Comparison of ENCODE assay signal across 8 mouse cellular contexts in genomic region chr7:80143331-80144273, GRCm38 (mm10). TPM values are rescaled to one million over a fixed set of nuclear protein-coding genes. Genes with fewer than 3 reads are reported as not detected.
DNase-seq lines count a peak whose midpoint lies in the region; ATAC-seq and TF ChIP-seq lines count a peak whose summit lies in the region.

No protein-coding gene starts in this region.

- TF ChIP-seq POLR2A in bone marrow, adult 2 months (IDR thresholded peaks at IDR 0.05; ENCODE audit: borderline replicate concordance, control insufficient read depth, low read depth, low read length), result no peak

- no peak overlapping the region for H3K9ac ChIP-seq in intestine, embryonic 14.5 days (ENCODE audit: low read length)
- no peak overlapping the region for H3K9ac ChIP-seq in intestine, postnatal 0 days (ENCODE audit: low read depth, low read length)
- peak overlapping the region; percentile 42 for H3K9ac ChIP-seq in liver, embryonic 16.5 days (ENCODE audit: low read depth, low read length)
- no peak overlapping the region; the same call in 1 of the 2 replicates for H3K9ac ChIP-seq in neural tube, embryonic 14.5 days (replicated peaks; ENCODE audit: low read depth, low read length)

- H3K4me1 ChIP-seq in intestine, embryonic 14.5 days (replicated peaks; ENCODE audit: control insufficient read depth, insufficient read depth, low read length), result 0 out of 2 replicates have a peak, but pooled peaks cover 5% of the 10 kb centered on the region
- no peaks in the 10 kb centered on the region for H3K4me1 ChIP-seq in intestine, postnatal 0 days (replicated peaks; ENCODE audit: control insufficient read depth, insufficient read depth, low read length)
- H3K4me1 ChIP-seq in bone marrow, adult 2 months (ENCODE audit: control insufficient read depth, insufficient read depth, low read length), result peaks cover 3% of the 10 kb centered on the region
- peaks cover 55% of the 10 kb centered on the region for H3K4me1 ChIP-seq in liver, embryonic 16.5 days (ENCODE audit: control insufficient read depth, low read depth, low read length)
- no peaks in the 10 kb centered on the region for H3K4me1 ChIP-seq in neural tube, embryonic 14.5 days (ENCODE audit: control insufficient read depth, insufficient read depth, low read length)

- no peaks in the 10 kb centered on the region for H3K36me3 ChIP-seq in intestine, embryonic 14.5 days (ENCODE audit: control insufficient read depth, insufficient read depth, low read length)
- H3K36me3 ChIP-seq in intestine, postnatal 0 days (ENCODE audit: control insufficient read depth, insufficient read depth), result no peaks in the 10 kb centered on the region
- no peaks in the 10 kb centered on the region for H3K36me3 ChIP-seq in liver, embryonic 16.5 days (ENCODE audit: control insufficient read depth, insufficient read depth)
- H3K36me3 ChIP-seq in neural tube, embryonic 14.5 days (ENCODE audit: control insufficient read depth, insufficient read depth, low read length), result no peaks in the 10 kb centered on the region

- DNase-seq in intestine, embryonic 14.5 days (ENCODE audit: low spot score), result no peak
- DNase-seq in frontal cortex, adult 2 months (ENCODE audit: extremely low spot score in 1 of 2, low spot score in 1 of 2), result peak; percentile 85 to 88
- peak; percentile 85 to 87 for DNase-seq in layer of hippocampus, adult 8-10 months (ENCODE audit: low spot score in 2 of 2)
- peak; percentile 44 for DNase-seq in thymus, postnatal 0 days (ENCODE audit: low spot score)

- H3K4me2 ChIP-seq in intestine, embryonic 14.5 days (ENCODE audit: low read length), result no peak overlapping the region
- no peak overlapping the region for H3K4me2 ChIP-seq in intestine, postnatal 0 days (replicated peaks; ENCODE audit: low read depth)
- peak overlapping the region; percentile 41 for H3K4me2 ChIP-seq in liver, embryonic 16.5 days (ENCODE audit: low read depth, low read length)
- H3K4me2 ChIP-seq in neural tube, embryonic 14.5 days (ENCODE audit: low read depth, low read length), result no peak overlapping the region

- H3K27me3 ChIP-seq in intestine, embryonic 14.5 days (replicated peaks; ENCODE audit: control insufficient read depth, insufficient read depth, low read length), result no peaks in the 10 kb centered on the region
- H3K27me3 ChIP-seq in intestine, postnatal 0 days (replicated peaks; ENCODE audit: control insufficient read depth, insufficient read depth, low read length), result no peaks in the 10 kb centered on the region
- no peaks in the 10 kb centered on the region for H3K27me3 ChIP-seq in liver, embryonic 16.5 days (ENCODE audit: control insufficient read depth, insufficient read depth, low read depth, low read length)
- no peaks in the 10 kb centered on the region for H3K27me3 ChIP-seq in neural tube, embryonic 14.5 days (ENCODE audit: control insufficient read depth, insufficient read depth, low read length)

- ATAC-seq in intestine, embryonic 14.5 days (replicated peaks; ENCODE audit: low FRiP score, low TSS enrichment, low read depth), result 0 out of 2 replicates have a peak, but pooled peaks have one; percentile 20
- no peak for ATAC-seq in intestine, postnatal 0 days
- peak; percentile 7; the same call in 1 of the 2 replicates for ATAC-seq in liver, embryonic 16.5 days (ENCODE audit: low read depth)
- peak; percentile 61; the same call in 1 of the 2 replicates for ATAC-seq in neural tube, embryonic 14.5 days (ENCODE audit: low read depth)

- H3K4me3 ChIP-seq in intestine, embryonic 14.5 days (ENCODE audit: low read depth, low read length), result no peak overlapping the region
- no peak overlapping the region for H3K4me3 ChIP-seq in intestine, postnatal 0 days (ENCODE audit: low read depth, low read length)
- peak overlapping the region; percentile 47 for H3K4me3 ChIP-seq in bone marrow, adult 2 months (replicated peaks; ENCODE audit: control insufficient read depth, low read depth, low read length)
- H3K4me3 ChIP-seq in liver, embryonic 16.5 days (ENCODE audit: low read depth, low read length), result peak overlapping the region; percentile 15; the same call in 1 of the 2 replicates
- no peak overlapping the region for H3K4me3 ChIP-seq in neural tube, embryonic 14.5 days (ENCODE audit: low read depth, low read length)

- WGBS in intestine, embryonic 14.5 days, result 30% methylated on average over 22 of the region's 22 CpGs
- 45% methylated on average over 22 of the region's 22 CpGs for WGBS in intestine, postnatal 0 days
- WGBS in bone marrow, adult 2 months, result 2% methylated on average over 22 of the region's 22 CpGs
- WGBS in liver, embryonic 16.5 days (ENCODE audit: insufficient replicate concordance), result 13% methylated on average over 22 of the region's 22 CpGs
- WGBS in neural tube, embryonic 14.5 days, result 38% methylated on average over 22 of the region's 22 CpGs

- no peak for TF ChIP-seq CTCF in intestine, postnatal 0 days (IDR thresholded peaks at IDR 0.05; ENCODE audit: low read depth)
- TF ChIP-seq CTCF in bone marrow, adult 2 months (IDR thresholded peaks at IDR 0.05; ENCODE audit: control insufficient read depth, insufficient read depth, low read length), result no peak

- peak overlapping the region; percentile 24; the same call in 1 of the 2 replicates for H3K27ac ChIP-seq in intestine, embryonic 14.5 days (ENCODE audit: low read depth)
- no peak overlapping the region for H3K27ac ChIP-seq in intestine, postnatal 0 days (ENCODE audit: low read depth, low read length)
- H3K27ac ChIP-seq in bone marrow, adult 2 months (ENCODE audit: control insufficient read depth, insufficient read depth, low read depth, low read length, poor library complexity), result peak overlapping the region; percentile 84
- H3K27ac ChIP-seq in liver, embryonic 16.5 days (ENCODE audit: low read length), result peak overlapping the region; percentile 95
- H3K27ac ChIP-seq in neural tube, embryonic 14.5 days (ENCODE audit: low read depth, low read length), result no peak overlapping the region

- H3K9me3 ChIP-seq in intestine, embryonic 14.5 days (ENCODE audit: control insufficient read depth, low read length), result no peaks in the 10 kb centered on the region
- no peaks in the 10 kb centered on the region for H3K9me3 ChIP-seq in intestine, postnatal 0 days (ENCODE audit: control insufficient read depth)
- no peaks in the 10 kb centered on the region for H3K9me3 ChIP-seq in liver, embryonic 16.5 days (replicated peaks; ENCODE audit: control insufficient read depth, low read length)
- H3K9me3 ChIP-seq in neural tube, embryonic 14.5 days (ENCODE audit: control insufficient read depth, low read length), result no peaks in the 10 kb centered on the region

RNA-seq across cellular contexts. Expression of gene Idh2, which starts 28.4 kb away (rescaled TPM):
- 603 and 627 TPM in 2 replicates for polyA plus RNA-seq in intestine, embryonic 14.5 days (2014; fragmentation: Nextera tagmentation; extraction: Ambion mirVana)
- 185 and 190 TPM in 2 replicates for polyA plus RNA-seq in intestine, postnatal 0 days (2015; fragmentation: Nextera tagmentation; extraction: Ambion mirVana)
- 20.9 and 43.5 TPM in 2 replicates for polyA plus RNA-seq in bone marrow, adult 2 months (2011; ENCODE audit: insufficient read depth, insufficient read length, low replicate concordance, missing spikeins)
- polyA plus RNA-seq in frontal cortex, adult 2 months (2012; rRNA removed), result 97.6 and 107 TPM in 2 replicates
- total RNA-seq in layer of hippocampus, adult 8-10 months (2022), result 10 to 100 TPM; 67.5 to 83.7 (median 75.9) TPM
- polyA plus RNA-seq in liver, embryonic 16.5 days (2015; fragmentation: Nextera tagmentation; extraction: Ambion mirVana), result 204 and 221 TPM in 2 replicates
- polyA plus RNA-seq in neural tube, embryonic 14.5 days (2014; fragmentation: Nextera tagmentation; extraction: Ambion mirVana), result 189 and 215 TPM in 2 replicates
- 322 and 332 TPM in 2 replicates for polyA plus RNA-seq in thymus, postnatal 0 days (2015; fragmentation: Nextera tagmentation; extraction: Ambion mirVana)

RNA-seq across cellular contexts. Expression of gene Sema4b, which starts 43.0 kb away (rescaled TPM):
- 15.1 and 15.9 TPM in 2 replicates for polyA plus RNA-seq in intestine, embryonic 14.5 days (2014; fragmentation: Nextera tagmentation; extraction: Ambion mirVana)
- 23.1 and 25.1 TPM in 2 replicates for polyA plus RNA-seq in intestine, postnatal 0 days (2015; fragmentation: Nextera tagmentation; extraction: Ambion mirVana)
- 33.7 and 51.6 TPM in 2 replicates for polyA plus RNA-seq in bone marrow, adult 2 months (2011; ENCODE audit: insufficient read depth, insufficient read length, low replicate concordance, missing spikeins)
- polyA plus RNA-seq in frontal cortex, adult 2 months (2012; rRNA removed), result 15.9 and 16.9 TPM in 2 replicates
- total RNA-seq in layer of hippocampus, adult 8-10 months (2022), result 10 to 100 TPM; 22.0 to 27.7 (median 25.9) TPM
- 13.4 and 14.4 TPM in 2 replicates for polyA plus RNA-seq in liver, embryonic 16.5 days (2015; fragmentation: Nextera tagmentation; extraction: Ambion mirVana)
- polyA plus RNA-seq in neural tube, embryonic 14.5 days (2014; fragmentation: Nextera tagmentation; extraction: Ambion mirVana), result 18.7 and 25.7 TPM in 2 replicates
- 16.8 and 20.9 TPM in 2 replicates for polyA plus RNA-seq in thymus, postnatal 0 days (2015; fragmentation: Nextera tagmentation; extraction: Ambion mirVana)

Comparison
In these comparisons a context has a peak if more than half of its experiments do, and no peak if none do; other contexts are left out.
1. H3K27ac ChIP-seq: peak in intestine, embryonic 14.5 days (single experiment), bone marrow, adult 2 months (single experiment) and liver, embryonic 16.5 days (single experiment); none in intestine, postnatal 0 days (single experiment) and neural tube, embryonic 14.5 days (single experiment).
2. H3K4me3 ChIP-seq: peak in bone marrow, adult 2 months (single experiment) and liver, embryonic 16.5 days (single experiment); none in intestine, embryonic 14.5 days (single experiment), intestine, postnatal 0 days (single experiment) and neural tube, embryonic 14.5 days (single experiment).